Mouse (Mus musculus) erythroblast, embryonic 14.5 days (primary cell): ENCODE data around the gene Fbxw4.

ENCODE experiments used
- GATA1 ChIP-seq: IDR thresholded peaks from 2 replicates; pipeline ENCODE4 v1.6.1; 2012; ENCODE audit warnings: low read length, inconsistent platforms, mixed read lengths
- TAL1 ChIP-seq: IDR thresholded peaks from 3 replicates; pipeline ENCODE4 v1.6.1; 2012; ENCODE audit warnings: low read length, inconsistent platforms, mixed read lengths

- no peak for TF ChIP-seq GATA1
- TF ChIP-seq TAL1 = no peak
Measured at GRCm38 (mm10) chr19:45675196-45675595, 15.1 kb upstream of the Fbxw4 start.
